Mouse (Mus musculus): ENCODE measurements around the gene Lipm. TPM values are rescaled to one million over a fixed set of nuclear protein-coding genes. Genes with fewer than 3 reads are reported as not detected.

Lipm gene
- polyA plus RNA-seq, 1 experiment from 2014 or later = 35.0 TPM

DNA sequence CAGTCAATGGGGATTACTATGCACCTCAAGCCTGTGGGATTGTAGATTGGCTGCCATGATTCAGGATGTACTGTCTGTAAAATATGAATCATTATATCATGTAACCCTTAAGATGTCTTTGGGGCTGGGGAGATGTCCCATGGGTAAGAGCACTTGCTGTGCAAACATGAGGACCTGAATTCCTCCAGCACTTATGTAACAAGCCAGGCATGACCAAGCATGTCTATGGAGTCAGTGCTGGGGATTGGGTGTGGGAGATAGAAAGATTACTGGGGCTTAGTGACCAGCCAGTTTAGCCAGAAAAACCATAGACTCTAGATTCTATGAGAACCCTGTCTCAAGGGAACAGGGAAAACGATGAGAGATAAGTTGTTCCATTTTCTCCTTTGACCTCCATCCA lies 18.4 kb downstream of the Lipm start:
- TF ChIP-seq EP300 (optimal IDR thresholded peaks at IDR 0.05) (peak; percentile 50), CTCF (IDR thresholded peaks at IDR 0.05; ENCODE audit: low read depth) (no peak)
- no peak overlapping the region for H3K4me2 ChIP-seq (replicated peaks; ENCODE audit: low read depth)
- no peak for DNase-seq (ENCODE audit: low spot score)

GRCm38 (mm10) chr19:34119653-34120052 lies 18.9 kb downstream of the Lipm start:
- WGBS = 63% methylated on average over 4 of the region's 4 CpGs
- TF ChIP-seq CTCF (IDR thresholded peaks at IDR 0.05; ENCODE audit: low read depth) (no peak), EP300 (optimal IDR thresholded peaks at IDR 0.05) (no peak)
- no peaks in the 10 kb centered on the region for H3K4me1 ChIP-seq (replicated peaks; ENCODE audit: control insufficient read depth, insufficient read depth)
- no peaks in the 10 kb centered on the region for H3K9me3 ChIP-seq (ENCODE audit: control insufficient read depth, low read length)
- 0 out of 2 replicates have a peak overlapping the region, but pooled peaks have one; percentile 0 for H3K27ac ChIP-seq (replicated peaks)
- H3K4me3 ChIP-seq (ENCODE audit: low read depth, low read length) = no peak overlapping the region
- DNase-seq (ENCODE audit: low spot score) (no peak), ATAC-seq (ENCODE audit: low FRiP score, low TSS enrichment) (no peak)
- no peak overlapping the region for H3K9ac ChIP-seq (ENCODE audit: low read length)
- H3K36me3 ChIP-seq (ENCODE audit: control insufficient read depth, insufficient read depth, low read length) = no peaks in the 10 kb centered on the region
- H3K4me2 ChIP-seq (replicated peaks; ENCODE audit: low read depth) = no peak overlapping the region
- no peaks in the 10 kb centered on the region for H3K27me3 ChIP-seq (ENCODE audit: control insufficient read depth, insufficient read depth, low read length)

More for the DNA sequence above, 18.4 kb downstream of the Lipm start:
- H3K27ac ChIP-seq (replicated peaks) = no peak overlapping the region
- no peaks in the 10 kb centered on the region for H3K27me3 ChIP-seq (ENCODE audit: control insufficient read depth, insufficient read depth, low read length)
- H3K4me3 ChIP-seq (ENCODE audit: low read depth, low read length) = no peak overlapping the region
- ATAC-seq (ENCODE audit: low FRiP score, low TSS enrichment) = 0 out of 2 replicates have a peak, but pooled peaks have one; percentile 42
- no peak overlapping the region for H3K9ac ChIP-seq (ENCODE audit: low read length)
- H3K9me3 ChIP-seq (ENCODE audit: control insufficient read depth, low read length) = no peaks in the 10 kb centered on the region
- H3K4me1 ChIP-seq (replicated peaks; ENCODE audit: control insufficient read depth, insufficient read depth) = no peaks in the 10 kb centered on the region
- H3K36me3 ChIP-seq (ENCODE audit: control insufficient read depth, insufficient read depth, low read length) = no peaks in the 10 kb centered on the region
- 58% methylated on average over 1 of the region's 1 CpGs for whole genome bisulfite sequencing

DNA sequence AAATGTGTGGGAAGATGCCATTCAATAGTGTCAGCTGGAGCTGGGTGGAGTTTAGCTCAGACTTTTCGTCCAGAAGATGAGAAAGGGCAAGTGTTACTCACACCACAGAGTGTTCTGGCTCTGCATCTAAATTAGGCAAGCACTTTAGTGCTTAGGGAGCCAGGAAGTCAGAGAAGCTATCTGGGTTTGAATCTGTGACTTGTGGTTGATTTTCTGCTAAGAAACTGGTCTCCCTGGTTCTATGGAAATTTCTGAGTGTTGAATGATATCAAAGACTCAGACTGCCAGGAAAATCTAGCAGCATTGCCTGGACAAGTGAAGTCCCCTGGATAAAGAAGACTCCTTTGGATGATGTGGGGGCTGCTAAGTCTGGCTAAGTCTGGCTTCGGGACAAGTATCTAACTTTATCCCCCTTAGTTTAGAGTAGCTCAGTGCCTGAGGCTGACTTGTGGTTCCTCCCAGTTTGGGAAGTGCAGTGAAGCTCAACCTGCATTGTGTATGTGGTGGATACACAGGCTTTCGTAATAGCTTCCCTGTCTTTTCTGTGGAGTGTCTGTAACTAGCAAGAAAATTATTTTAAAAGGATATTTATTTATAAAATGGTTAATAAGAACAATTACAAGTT lies 19.5 kb downstream of the Lipm start:
- no peak for ATAC-seq (ENCODE audit: low FRiP score, low TSS enrichment)

GRCm38 (mm10) chr19:34138720-34139430 lies 38.1 kb downstream of the Lipm start:
- no peak overlapping the region for H3K4me3 ChIP-seq (ENCODE audit: low read depth, low read length)
- H3K9ac ChIP-seq (ENCODE audit: low read length) = no peak overlapping the region
- no peaks in the 10 kb centered on the region for H3K4me1 ChIP-seq (replicated peaks; ENCODE audit: control insufficient read depth, insufficient read depth)
- ATAC-seq (ENCODE audit: low FRiP score, low TSS enrichment) (no peak), DNase-seq (ENCODE audit: low spot score) (peak; percentile 21)
- WGBS = 86% methylated on average over 6 of the region's 6 CpGs
- no peaks in the 10 kb centered on the region for H3K27me3 ChIP-seq (ENCODE audit: control insufficient read depth, insufficient read depth, low read length)
- H3K9me3 ChIP-seq (ENCODE audit: control insufficient read depth, low read length) = no peaks in the 10 kb centered on the region
- H3K4me2 ChIP-seq (replicated peaks; ENCODE audit: low read depth) = no peak overlapping the region
- H3K36me3 ChIP-seq (ENCODE audit: control insufficient read depth, insufficient read depth, low read length) = no peaks in the 10 kb centered on the region
- TF ChIP-seq EP300 (optimal IDR thresholded peaks at IDR 0.05) = no peak
- TF ChIP-seq CTCF (IDR thresholded peaks at IDR 0.05; ENCODE audit: low read depth) = peak; percentile 52
- H3K27ac ChIP-seq (replicated peaks) = no peak overlapping the region

More for the DNA sequence above, 19.5 kb downstream of the Lipm start:
- Histone ChIP-seq H3K36me3 (ENCODE audit: control insufficient read depth, insufficient read depth, low read length) (no peaks in the 10 kb centered on the region), H3K9me3 (ENCODE audit: control insufficient read depth, low read length) (no peaks in the 10 kb centered on the region), H3K9ac (ENCODE audit: low read length) (no peak overlapping the region), H3K4me1 (replicated peaks; ENCODE audit: control insufficient read depth, insufficient read depth) (no peaks in the 10 kb centered on the region), H3K4me3 (ENCODE audit: low read depth, low read length) (no peak overlapping the region), H3K27ac (replicated peaks) (no peak overlapping the region), H3K4me2 (replicated peaks; ENCODE audit: low read depth) (no peak overlapping the region), H3K27me3 (ENCODE audit: control insufficient read depth, insufficient read depth, low read length) (no peaks in the 10 kb centered on the region)
- DNase-seq (ENCODE audit: low spot score) = no peak
- 52% methylated on average over 3 of the region's 3 CpGs for WGBS
- TF ChIP-seq CTCF (IDR thresholded peaks at IDR 0.05; ENCODE audit: low read depth) = no peak
- no peak for TF ChIP-seq EP300 (optimal IDR thresholded peaks at IDR 0.05)

GRCm38 (mm10) chr19:34139431-34140046 lies 38.8 kb downstream of the Lipm start:
- no peaks in the 10 kb centered on the region for H3K27me3 ChIP-seq (ENCODE audit: control insufficient read depth, insufficient read depth, low read length)
- no peak overlapping the region for H3K4me3 ChIP-seq (ENCODE audit: low read depth, low read length)
- H3K9me3 ChIP-seq (ENCODE audit: control insufficient read depth, low read length) = no peaks in the 10 kb centered on the region
- H3K4me2 ChIP-seq (replicated peaks; ENCODE audit: low read depth) = no peak overlapping the region
- ATAC-seq (ENCODE audit: low FRiP score, low TSS enrichment) (no peak), DNase-seq (ENCODE audit: low spot score) (no peak)
- H3K9ac ChIP-seq (ENCODE audit: low read length) = no peak overlapping the region
- no peaks in the 10 kb centered on the region for H3K36me3 ChIP-seq (ENCODE audit: control insufficient read depth, insufficient read depth, low read length)
- TF ChIP-seq EP300 (optimal IDR thresholded peaks at IDR 0.05) (no peak), CTCF (IDR thresholded peaks at IDR 0.05; ENCODE audit: low read depth) (no peak)
- no peak overlapping the region for H3K27ac ChIP-seq (replicated peaks)
- WGBS = 79% methylated on average over 3 of the region's 3 CpGs
- no peaks in the 10 kb centered on the region for H3K4me1 ChIP-seq (replicated peaks; ENCODE audit: control insufficient read depth, insufficient read depth)

DNA sequence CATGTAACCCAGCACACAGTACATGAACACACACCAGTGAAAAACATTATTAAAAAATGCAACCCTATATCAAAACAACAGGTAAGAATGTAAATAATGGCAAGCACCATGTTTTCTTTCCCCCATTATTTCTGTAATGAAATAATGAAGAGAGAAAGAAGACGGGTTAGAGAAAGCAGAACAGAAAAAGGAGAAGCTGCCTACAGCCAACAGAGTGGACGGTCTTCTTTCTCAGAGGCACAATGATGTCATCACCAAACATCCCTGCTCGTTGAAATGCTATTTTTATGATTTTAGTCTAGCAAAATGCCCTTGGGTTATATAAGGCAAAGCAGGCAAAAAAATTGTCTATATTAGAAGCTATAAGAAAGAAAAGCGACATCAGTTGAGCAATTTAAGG lies 47.7 kb downstream of the Lipm start:
- no peaks in the 10 kb centered on the region for H3K4me1 ChIP-seq (replicated peaks; ENCODE audit: control insufficient read depth, insufficient read depth)
- H3K36me3 ChIP-seq (ENCODE audit: control insufficient read depth, insufficient read depth, low read length) = no peaks in the 10 kb centered on the region
- DNase-seq (ENCODE audit: low spot score) (no peak), ATAC-seq (ENCODE audit: low FRiP score, low TSS enrichment) (no peak)
- H3K9me3 ChIP-seq (ENCODE audit: control insufficient read depth, low read length) = no peaks in the 10 kb centered on the region
- no peak overlapping the region for H3K27ac ChIP-seq (replicated peaks)
- H3K4me2 ChIP-seq (replicated peaks; ENCODE audit: low read depth) = no peak overlapping the region
- H3K9ac ChIP-seq (ENCODE audit: low read length) = no peak overlapping the region
- WGBS = 74% methylated on average over 4 of the region's 4 CpGs
- H3K27me3 ChIP-seq (ENCODE audit: control insufficient read depth, insufficient read depth, low read length) = no peaks in the 10 kb centered on the region
- TF ChIP-seq CTCF (IDR thresholded peaks at IDR 0.05; ENCODE audit: low read depth) = no peak
- no peak for TF ChIP-seq EP300 (optimal IDR thresholded peaks at IDR 0.05)
- H3K4me3 ChIP-seq (ENCODE audit: low read depth, low read length) = no peak overlapping the region
